Mouse (Mus musculus) mature B cell (primary cell): ENCODE measurements at regions not wholly inside any gene's neighbourhood (a gene's known extent, or its start where the extent isn't known, plus 50 kb on each side); places are given as distances from the start of the nearest gene placed in this dataset.

Experiments
- in situ Hi-C: fragments of 300-500 bp; cut with MboI; formaldehyde crosslinking; loops from 2 replicates; pipeline ENCODE4 v1.14.3; 2019

GRCm38 (mm10) chr6:127252000-127252721 is 100.2 kb upstream of the Ccnd2 start:
- in situ Hi-C loops: no loop called here

GRCm38 (mm10) chr6:127253935-127254334 is 101.9 kb upstream of the Ccnd2 start:
- in situ Hi-C loops: no loop called here

GRCm38 (mm10) chr6:127263903-127264680 is 112.1 kb upstream of the Ccnd2 start:
- in situ Hi-C loops: no loop called here

GRCm38 (mm10) chr6:127265063-127265775 is 113.2 kb upstream of the Ccnd2 start:
- in situ Hi-C loops: loop anchor here (5.0 kb wide), 1 partner anchor 113 kb away; the partner anchor contains the start of gene Ccnd2

GRCm38 (mm10) chr6:127265901-127266812 is 114.2 kb upstream of the Ccnd2 start:
- in situ Hi-C loops: loop anchor here (5.0 kb wide), 1 partner anchor 114 kb away; the partner anchor contains the start of gene Ccnd2

GRCm38 (mm10) chr6:127266813-127267165 is 114.8 kb upstream of the Ccnd2 start:
- in situ Hi-C loops: loop anchor here (5.0 kb wide), 1 partner anchor 114 kb away; the partner anchor contains the start of gene Ccnd2

GRCm38 (mm10) chr6:127269021-127269420 is 117.0 kb upstream of the Ccnd2 start:
- in situ Hi-C loops: loop anchor here (5.0 kb wide), 1 partner anchor 117 kb away; the partner anchor contains the start of gene Ccnd2

GRCm38 (mm10) chr6:127269525-127270044 is 117.6 kb upstream of the Ccnd2 start:
- in situ Hi-C loops: loop anchor here (5.0 kb wide), 1 partner anchor 117 kb away; the partner anchor contains the start of gene Ccnd2

GRCm38 (mm10) chr6:127270774-127271173 is 118.8 kb upstream of the Ccnd2 start:
- in situ Hi-C loops: no loop called here

- in situ Hi-C loops: no loop called here
Observed at GRCm38 (mm10) chr6:127271418-127271817, 119.4 kb upstream of the Ccnd2 start.

GRCm38 (mm10) chr6:127272630-127273029 is 120.6 kb upstream of the Ccnd2 start:
- in situ Hi-C loops: no loop called here

GRCm38 (mm10) chr6:127274732-127275429 is 122.9 kb upstream of the Ccnd2 start:
- in situ Hi-C loops: no loop called here

GRCm38 (mm10) chr6:127275430-127275784 is 123.4 kb upstream of the Ccnd2 start:
- in situ Hi-C loops: no loop called here

GRCm38 (mm10) chr6:127276362-127276761 is 124.4 kb upstream of the Ccnd2 start:
- in situ Hi-C loops: no loop called here

GRCm38 (mm10) chr6:127278402-127278801 is 126.4 kb upstream of the Ccnd2 start:
- in situ Hi-C loops: no loop called here

- in situ Hi-C loops: no loop called here
Observed at GRCm38 (mm10) chr6:127284226-127284625, 132.2 kb upstream of the Ccnd2 start.

GRCm38 (mm10) chr6:127286681-127287476 is 134.9 kb upstream of the Ccnd2 start:
- in situ Hi-C loops: no loop called here

GRCm38 (mm10) chr6:127288946-127289345 is 137.0 kb upstream of the Ccnd2 start:
- in situ Hi-C loops: no loop called here

- in situ Hi-C loops: no loop called here
Observed at GRCm38 (mm10) chr6:127291937-127292336, 139.9 kb upstream of the Ccnd2 start.
